Mouse (Mus musculus) yolk sac, embryonic 10.5 days (tissue): Measurements from ENCODE around the gene Sh3bp5l.
"Not testable (repeated sequence)": the region's sequence is repeated elsewhere in the genome, so short reads cannot be mapped to it uniquely, and the experiment has no call there.

Experiments
- DNase-seq: peaks from one replicate; pipeline ENCODE4 v3.0.0-alpha.2; 2017; ENCODE audit warnings: low spot score

Sh3bp5l gene

DNA sequence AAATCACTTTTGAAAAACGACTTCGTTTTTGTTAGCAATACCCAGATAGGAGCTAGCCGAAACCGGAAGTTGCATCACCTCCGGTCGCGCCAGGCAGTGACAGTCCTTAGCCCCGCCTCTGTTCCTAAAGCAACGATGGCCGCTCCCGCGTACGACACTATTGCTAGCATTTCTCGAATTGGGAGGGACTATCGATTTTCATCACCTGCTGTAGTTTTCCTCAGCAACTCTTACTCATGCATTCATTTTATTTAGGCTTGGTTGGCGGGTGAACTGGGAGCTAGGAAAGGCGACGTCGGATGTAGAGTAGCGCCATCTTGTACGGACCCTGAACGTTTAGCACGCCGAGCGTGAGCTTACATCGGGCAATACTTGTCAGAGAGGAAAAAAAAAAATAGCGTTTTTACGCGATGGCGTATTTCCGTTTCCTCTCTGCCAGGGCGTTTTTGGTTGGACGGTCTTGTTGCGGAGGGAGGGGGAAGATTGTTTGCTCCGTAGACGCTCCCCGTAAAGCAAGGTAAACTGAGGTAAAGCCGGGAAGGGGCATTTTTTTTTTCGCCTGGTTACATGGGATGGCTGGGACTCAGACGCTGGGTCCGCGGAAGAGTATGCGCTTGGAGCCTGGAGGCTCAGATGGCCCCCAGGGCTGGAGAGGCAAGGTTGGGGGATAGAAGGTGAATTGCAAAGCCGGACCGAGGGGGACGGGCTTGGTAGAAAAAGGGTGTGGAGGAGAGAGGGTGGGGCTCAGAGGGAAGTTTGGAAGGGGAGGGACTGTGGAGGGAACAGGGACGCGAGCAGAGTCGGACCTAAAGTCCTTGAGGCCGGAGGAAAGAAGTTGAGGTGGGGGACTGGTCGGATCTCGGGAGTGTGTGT, at the start of gene Sh3bp5l, which contains the start of gene Zfp672:
Gene Sh3bp5l (plus strand): TSS at position 449 of the 873 bp plus-strand sequence.
Gene Zfp672 (minus strand): TSS at position 64 of the 873 bp plus-strand sequence.
- DNase-seq: peak; percentile 92

DNA sequence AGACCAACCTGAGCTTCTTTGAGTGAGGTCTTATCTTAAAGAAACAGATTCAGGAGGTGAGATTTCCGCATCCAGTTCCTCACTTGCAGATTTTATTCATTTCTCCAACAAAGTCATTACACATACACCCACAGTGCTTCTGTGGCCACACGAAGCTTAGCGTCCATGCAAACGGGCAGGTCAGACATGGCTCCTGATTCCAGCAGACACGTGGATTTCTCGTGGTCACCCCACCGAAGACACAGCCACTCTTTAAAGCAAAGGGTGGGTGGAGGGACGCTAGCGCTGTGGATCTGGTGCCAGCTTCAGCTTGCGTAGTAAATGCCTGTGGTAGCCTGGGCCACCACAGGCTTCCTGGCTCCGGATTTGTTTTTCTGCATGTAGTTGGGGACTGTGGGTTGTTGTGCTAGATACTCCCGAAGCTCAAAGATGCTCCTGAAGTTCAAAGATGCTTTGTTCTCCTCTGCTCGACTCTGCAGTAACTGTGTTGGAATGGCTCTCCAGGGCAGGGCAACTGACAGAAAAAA, 48.5 kb upstream of the Sh3bp5l start:
- DNase-seq: no peak

DNA sequence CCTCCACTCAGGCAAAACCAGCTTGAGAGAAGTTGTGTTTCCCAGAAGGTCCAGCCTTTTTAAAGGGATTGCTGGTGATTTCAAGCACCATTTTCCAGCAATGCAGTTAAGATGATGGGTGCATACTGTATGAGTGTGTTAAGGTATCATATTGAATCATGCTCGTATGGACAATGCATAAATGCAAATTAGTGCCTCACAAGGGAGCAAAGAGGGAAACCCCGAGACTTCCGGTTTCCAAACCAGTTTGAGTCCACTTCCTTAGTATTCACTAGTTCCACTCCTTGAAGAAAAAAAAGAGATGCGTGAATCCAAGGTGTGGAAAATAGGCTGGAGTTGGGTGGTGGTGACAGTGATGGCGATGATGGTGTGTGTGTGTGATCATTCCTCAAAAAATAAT, 48.0 kb upstream of the Sh3bp5l start:
- no peak for DNase-seq

DNA sequence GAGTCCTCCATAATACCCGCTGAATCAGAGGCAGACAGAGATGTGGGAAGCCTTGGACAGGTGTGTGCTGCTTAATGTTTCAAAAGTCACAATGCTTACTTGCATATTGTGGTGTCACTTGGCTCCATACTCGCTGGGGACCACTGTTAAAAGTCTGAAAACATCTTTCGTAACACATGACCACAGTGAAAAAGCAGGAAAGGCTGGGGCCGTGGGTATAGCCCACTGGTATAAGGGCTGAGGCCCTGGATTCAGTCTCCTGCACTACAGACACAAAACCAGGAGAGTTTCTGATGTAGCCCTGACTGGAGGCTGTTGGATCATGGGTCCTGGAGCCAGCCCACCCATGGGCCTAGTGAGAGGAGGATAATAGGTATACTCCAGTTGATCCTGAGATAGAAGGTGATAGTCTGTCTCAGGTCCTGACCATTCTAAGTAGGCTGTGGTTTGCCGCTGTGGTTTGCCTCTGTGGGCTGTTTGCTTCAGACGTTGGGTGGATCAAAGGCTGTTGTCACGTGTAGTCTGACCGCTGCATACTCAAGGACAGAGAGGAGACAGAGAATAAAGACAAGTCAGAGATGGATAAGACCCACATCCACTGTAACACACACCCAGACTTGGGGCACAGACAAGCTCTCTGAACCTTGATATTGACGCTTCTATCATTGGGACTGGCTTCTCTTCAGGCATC, 40.4 kb upstream of the Sh3bp5l start:
- no peak for DNase-seq

DNA sequence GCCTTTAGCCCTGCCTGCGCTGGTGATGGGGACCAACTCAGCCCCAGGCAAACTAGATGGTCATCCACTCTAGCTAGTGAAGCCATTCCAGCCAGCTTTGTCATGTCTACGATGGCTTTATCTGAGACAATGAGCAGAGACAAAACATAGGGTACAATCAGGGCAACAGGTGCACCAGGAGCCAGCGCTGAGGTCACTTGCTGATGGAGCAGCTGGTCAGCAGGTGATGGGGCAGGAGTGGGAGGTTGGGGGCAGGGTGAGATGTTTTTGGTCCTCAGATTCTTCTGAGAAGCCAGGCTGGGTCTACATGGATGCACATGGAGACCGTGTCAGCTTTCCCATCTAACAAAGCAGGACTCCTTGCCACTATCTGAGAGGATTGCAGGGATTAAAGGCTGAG, 39.7 kb upstream of the Sh3bp5l start:
- no peak for DNase-seq

DNA sequence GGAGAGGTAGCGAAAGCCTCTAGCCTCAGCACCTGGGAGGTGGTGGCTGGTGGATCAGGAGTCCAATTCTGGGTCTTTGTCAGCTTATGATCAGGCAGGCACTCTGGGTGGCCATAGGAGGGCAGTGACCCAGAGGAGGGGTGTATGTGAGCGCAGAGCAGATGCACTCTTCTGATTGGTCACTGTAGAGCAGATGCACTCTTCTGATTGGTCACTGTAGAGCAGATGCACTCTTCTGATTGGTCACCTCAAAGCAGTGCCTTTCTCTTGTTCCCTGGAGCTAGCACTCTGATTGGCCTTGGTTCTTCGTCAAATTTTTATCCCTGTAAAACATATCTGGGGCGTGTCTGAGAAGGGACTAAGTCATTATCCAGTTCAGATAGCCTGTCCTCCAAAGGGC, 37.7 kb upstream of the Sh3bp5l start:
- no peak for DNase-seq

DNA sequence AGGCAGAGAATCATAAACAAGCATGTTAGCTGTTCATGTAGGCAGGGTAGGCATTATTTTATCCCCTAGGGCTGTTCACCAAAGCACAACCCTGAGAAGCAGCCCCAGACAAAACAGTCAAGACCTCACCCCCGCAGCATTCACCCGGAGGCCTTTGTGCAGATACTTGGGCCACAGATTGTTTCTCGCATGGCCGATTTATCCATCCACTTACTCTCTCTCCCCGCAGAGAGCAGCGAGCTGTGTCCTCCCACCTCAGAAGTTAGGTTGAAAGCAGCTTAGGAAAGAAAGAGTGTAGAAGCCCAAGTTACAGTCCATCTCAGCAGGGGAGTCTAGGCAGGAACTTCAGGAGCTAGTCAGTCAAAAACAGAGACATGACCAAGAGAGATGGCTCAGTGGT, 33.1 kb upstream of the Sh3bp5l start:
- no peak for DNase-seq

DNA sequence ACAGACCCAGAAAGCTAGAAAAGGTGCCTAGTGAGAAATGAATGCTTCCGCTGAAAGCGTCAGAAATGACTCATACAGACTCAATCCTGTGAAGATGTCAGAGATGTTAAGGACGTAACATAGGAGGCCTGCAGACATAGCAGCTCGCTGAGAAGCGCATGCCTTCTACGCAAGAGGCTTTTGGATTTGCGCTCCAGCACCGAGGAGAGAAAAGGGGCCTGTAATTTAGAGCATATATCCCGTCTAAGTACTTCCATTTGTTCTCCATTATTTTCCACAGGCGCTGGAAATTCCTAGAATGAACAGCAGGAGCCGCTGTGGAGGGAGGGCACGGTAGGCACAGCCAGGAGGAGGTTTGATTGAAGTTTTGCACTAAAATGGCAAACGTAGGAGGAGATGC, 29.5 kb upstream of the Sh3bp5l start:
- DNase-seq: peak; percentile 73

DNA sequence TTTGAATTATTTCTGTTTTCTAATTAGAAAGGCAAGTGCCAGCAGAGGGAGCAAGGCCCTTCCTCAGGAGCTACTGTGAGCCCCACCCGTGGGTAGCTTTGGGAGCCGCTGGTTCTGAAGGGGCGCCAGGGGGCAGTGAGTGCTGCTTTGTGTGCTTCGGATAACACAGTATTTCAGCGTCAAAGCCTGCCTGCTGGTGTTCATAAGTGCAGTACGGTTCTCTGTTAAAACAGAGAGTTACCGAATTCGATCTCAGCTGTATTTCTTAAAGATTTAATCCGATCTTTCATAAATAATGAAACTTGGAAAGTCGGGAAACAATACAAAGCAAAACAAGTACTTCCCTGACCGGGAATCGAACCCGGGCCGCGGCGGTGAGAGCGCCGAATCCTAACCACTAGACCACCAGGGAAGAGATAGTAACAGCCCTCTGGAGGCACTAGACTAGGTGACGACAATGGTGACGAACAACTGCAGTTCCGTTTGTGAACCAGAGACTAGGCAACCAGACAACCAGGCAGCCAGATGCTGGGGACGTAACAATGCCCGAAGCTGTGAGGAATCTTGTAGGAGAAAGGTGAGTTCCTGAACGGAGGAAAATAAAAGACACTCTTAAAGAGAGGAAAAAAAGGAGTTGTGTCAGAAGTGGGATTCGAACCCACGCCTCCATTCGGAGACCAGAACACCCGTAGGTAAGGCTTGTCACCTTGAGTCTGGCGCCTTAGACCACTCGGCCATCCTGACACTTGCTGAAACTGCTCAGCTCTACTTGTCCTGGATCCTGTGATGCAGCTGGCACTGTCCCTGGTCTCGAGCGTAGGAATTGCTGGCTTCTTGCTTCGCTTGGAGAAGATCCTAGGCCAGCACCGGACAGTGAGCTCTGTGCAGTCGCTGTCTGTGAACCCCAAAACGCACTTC, 28.4 kb upstream of the Sh3bp5l start:
- peak; percentile 99 for DNase-seq

DNA sequence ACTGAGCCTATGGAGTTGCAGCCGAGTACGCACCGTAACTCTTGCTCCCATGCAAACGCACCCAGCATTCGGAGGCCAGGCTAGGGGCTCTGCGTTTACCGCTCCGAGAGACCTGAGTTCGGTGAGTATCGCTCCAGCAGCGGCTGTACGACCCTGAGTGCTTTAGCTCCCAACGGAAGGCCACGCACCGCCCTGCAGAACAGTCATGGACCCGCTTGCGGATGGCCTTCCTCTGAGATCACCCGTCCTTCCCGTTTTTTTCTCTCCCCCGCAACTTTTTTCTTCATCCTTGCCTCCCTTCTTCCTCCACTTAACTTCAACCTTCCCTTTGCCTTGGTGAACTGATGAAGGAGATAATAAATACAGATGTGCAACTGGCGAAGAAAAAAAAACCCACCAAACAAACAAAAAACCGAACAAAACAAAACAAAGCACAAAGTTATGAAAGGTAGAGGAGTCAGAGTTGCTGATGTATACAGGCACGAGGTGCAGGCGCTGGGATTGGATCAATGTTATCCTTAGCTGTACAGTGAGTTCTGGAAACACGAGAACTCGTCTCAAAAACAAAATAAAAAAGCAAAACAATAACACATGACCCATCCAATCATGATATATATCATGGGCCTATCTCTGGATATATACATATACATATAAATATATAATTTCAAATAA, 27.6 kb upstream of the Sh3bp5l start:
- DNase-seq: no peak

DNA sequence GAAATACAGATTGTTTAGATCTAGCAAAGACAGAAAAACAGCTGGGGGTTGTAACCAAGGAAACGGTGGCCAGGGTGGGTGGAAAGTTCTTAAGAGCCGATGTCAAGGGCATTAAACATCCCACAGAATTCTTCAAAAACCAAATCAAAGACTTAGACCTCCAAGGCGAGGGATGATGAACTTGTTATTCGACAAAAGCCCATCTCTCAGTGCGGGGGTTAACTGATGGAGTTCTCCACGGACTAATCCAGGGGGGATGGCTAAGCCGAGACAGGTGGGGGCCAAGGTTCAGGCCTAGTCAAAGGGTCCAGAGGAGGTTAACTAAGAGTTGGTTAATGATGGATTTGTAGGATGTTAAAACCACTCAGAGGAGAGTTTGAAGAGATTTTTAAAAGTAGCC, 26.9 kb upstream of the Sh3bp5l start:
- DNase-seq: no peak

DNA sequence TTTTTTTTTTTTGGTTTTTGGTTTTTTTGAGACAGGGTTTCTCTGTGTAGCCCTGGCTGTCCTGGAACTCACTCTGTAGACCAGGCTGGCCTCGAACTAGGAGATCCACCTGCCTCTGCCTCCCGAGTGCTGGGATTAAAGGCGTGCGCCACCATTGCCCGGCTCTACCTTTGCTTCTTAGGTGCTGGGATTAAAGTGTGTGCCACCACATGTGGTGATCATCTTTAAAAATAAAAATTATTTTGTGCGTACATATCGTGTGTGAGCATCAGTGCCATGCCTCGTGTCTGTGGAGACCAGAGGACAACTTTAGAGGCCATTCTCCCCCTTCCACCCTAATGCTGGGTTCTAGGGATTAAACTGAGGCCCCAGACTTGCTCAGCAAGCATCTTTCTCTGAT, 25.2 kb upstream of the Sh3bp5l start:
- DNase-seq: not testable (repeated sequence)

DNA sequence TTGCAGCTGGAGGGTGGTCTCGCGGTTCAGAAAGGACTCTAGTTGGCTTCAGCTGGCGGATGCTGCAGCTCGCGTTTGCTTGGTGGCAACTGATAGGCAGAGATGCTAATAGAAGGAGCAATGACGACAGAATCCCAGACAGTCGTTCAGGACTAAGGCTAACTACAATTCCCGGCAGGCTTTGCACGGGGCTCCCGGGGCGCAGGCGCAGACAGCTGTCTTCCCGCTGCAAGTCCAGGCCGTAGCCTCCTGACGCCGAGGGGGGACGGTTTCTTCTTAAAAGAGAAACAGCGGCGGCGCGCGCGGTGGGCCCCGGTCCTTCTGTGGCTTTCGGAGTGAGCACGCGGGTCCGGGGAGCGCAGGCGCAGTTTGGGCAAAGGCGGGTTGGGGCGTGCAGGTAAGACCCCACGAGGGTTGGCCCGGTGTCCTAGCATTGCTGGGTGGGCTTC, 23.6 kb upstream of the Sh3bp5l start, which contains the start of gene Zfp692:
Gene Zfp692 (plus strand): TSS at position 210 of the 449 bp plus-strand sequence.
- peak; percentile 94 for DNase-seq

DNA sequence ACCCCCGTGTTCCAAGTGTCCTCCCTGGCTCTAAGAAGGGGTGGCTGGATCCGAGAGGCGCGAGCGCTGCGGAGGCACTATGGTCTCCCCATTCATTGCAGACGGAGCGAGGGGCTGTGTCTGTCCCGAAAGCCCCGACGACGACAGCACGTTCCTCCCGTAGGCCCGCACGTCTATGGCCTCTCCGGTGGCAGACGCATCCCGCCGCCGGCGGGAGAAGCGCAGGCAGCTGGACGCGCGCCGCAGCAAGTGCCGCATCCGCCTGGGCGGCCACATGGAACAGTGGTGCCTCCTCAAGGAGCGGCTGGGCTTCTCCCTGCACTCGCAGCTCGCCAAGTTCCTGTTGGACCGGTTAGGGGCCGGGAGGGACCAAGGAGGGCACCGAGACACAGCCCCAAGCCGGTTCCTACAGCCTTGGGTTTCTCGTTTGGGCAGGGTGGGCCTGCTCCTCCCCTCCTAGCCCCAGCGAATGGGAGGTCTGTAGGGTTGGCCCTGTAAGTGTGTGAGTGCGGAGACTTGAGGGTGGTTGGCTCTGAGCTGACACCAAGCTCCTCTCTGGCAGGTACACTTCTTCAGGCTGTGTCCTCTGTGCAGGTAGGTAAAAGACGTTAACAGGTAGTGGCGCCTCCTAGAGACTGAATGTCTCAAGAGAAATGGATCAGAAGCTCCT, 23.0 kb upstream of the Sh3bp5l start:
- peak; percentile 68 for DNase-seq

DNA sequence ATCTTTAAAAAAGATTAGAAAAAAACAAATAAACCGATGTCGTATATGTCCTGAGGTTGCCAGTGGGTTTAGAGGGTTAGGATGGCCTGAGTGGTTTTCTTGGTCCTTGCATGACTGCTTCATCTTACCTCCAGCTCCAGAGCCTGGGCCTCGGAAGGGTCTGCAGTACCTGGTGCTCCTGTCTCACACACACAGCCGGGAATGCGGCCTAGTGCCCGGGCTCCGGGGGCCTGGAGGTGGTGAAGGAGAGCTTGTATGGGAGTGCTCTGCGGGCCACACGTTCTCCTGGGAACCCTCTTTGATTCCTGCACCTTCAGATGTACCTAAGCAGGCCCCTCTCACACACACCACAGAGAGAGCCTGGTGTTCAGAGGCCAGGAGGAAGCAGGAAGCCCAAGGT, 21.9 kb upstream of the Sh3bp5l start:
- DNase-seq: no peak

DNA sequence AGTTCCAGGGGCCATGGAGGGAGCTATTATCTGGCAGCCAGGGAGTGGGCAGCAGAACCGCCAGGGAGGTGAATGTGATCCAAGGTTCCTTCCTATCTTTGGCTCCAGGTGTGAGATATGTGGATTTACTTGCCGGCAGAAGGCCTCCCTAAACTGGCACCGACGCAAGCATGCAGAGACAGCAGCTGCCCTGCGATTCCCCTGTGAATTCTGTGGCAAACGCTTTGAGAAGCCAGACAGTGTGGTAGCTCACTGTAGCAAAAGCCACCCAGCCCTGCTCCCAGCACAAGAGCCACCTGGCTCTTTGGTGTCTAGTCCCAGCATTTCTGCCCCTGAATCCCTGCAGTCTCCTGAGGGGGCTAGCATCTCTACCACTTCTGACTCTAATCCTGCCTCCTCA, 16.5 kb upstream of the Sh3bp5l start:
- no peak for DNase-seq

DNA sequence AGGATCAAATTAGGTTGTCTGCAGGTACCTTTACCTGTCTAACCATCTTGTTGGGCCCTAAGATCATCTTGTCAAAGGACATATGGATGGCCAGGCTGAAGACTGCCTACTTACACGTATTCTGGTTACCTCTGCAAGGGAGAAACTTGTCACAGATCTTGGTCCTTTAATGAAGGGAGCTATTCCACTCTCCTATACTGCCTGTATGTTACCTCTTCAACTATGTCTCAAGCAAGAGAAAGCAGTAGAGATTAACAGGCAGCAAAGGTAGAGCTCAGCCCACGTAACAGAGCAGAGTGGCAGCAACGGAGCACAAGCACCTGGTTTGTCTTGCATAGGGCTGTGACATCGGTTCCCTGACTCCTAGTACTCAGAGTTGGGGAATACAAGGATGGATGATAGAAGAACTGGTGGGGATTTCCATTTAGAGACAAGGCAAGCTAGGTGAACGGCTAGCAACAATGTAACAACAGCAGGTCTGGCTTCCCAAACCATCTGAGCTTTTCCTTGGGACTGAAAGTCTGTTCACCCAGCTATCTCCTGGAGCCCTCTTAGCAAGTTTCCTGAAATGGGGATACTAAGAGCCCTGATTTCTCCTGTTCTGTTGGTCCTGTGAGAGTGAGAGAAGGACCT, 14.9 kb upstream of the Sh3bp5l start:
- DNase-seq: no peak

DNA sequence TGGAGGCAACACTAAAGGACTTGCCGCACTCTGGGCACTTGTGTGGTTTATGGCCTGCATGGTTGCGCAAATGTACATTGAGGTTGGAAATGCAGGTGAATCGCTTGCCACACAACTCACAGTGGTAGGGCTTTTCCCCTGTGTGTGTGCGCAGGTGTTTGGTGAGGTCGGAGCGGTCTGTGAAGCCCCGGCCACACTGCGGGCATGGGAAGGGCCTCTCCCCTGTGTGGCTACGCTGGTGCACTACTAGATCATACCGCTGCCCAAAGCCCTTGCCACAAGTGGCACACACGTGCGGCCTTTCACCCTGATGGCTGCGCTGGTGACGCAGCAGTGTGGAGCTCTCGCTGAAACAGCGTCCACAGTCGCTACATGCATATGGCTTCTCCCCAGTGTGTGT, 14.2 kb upstream of the Sh3bp5l start:
- no peak for DNase-seq

DNA sequence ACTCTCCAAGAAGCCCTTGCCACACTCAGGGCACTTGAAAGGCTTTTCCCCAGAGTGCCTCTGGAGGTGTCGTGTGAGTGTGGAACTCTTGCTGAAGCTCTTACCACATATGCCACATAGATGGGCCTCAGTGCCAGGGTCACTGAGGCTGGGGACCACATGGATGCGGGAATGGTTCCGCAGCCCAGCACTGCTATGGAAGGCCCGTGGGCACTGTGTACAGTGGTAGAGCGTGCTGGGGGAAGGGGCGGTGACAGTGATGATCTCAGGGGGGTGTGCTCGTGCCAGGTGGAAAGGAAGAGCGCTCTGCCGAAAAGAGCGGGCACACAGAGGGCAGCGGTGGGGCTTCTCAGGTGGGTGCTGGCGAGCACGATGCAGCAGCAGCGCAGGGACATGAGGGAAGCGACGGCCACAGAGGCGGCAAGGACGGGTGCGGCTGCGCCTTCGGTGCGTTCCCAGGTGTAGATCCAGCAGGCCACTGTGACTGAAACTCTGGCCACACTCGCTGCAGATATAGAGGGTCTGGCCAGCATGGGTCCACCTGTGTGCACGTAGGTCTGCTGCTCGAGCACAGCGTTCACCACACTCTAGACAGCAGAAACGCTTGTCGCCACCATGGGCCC, 13.6 kb upstream of the Sh3bp5l start:
- DNase-seq: no peak
